Mouse (Mus musculus): ENCODE data around the gene Gm136. TPM values are rescaled to one million over a fixed set of nuclear protein-coding genes. Genes with fewer than 3 reads are reported as not detected.

The Gm136 gene
- polyA plus RNA-seq (2014; fragmentation: Nextera tagmentation; extraction: Ambion mirVana): not detected in 2 replicates

DNA sequence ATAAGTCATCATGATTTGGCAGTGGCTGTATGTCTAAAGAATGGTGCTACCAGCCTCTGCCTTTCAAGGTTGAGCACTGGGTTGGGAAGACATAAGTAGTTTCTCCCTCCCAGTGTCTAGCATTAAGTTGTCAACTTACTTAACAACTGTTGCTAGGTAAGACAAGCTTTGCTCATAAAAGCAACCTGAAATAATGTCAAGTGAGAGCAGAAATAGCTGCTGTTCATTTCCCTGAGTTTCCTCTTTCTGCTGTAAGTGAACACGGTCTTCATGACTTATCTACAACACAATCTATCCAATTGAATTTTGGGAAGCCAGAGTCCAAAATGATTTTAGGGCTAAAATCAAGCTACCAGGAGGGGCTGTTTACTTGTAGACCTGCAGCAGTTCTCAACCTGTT, at the start of gene Gm136:
Gene Gm136, minus strand, starts transcription at position 101 of the 400 bp plus-strand sequence.
- H3K9ac ChIP-seq (replicated peaks; ENCODE audit: low read length): no peak within 1 kb of the TSS
- H3K9me3 ChIP-seq (ENCODE audit: control insufficient read depth, low read length): no peaks in the 10 kb centered on the region
- no peak for DNase-seq
- H3K4me1 ChIP-seq (ENCODE audit: control insufficient read depth, insufficient read depth, low read length): no peaks in the 10 kb centered on the region
- no peak within 1 kb of the TSS for H3K27ac ChIP-seq (replicated peaks; ENCODE audit: low read depth, low read length)
- no peak for ATAC-seq (ENCODE audit: low FRiP score, low TSS enrichment)
- H3K27me3 ChIP-seq (ENCODE audit: control insufficient read depth, insufficient read depth, low read length): no peaks in the 10 kb centered on the region
- no peaks in the 10 kb centered on the region for H3K36me3 ChIP-seq (ENCODE audit: control insufficient read depth, insufficient read depth, low read length)
- H3K4me2 ChIP-seq (ENCODE audit: low read length): no peak within 1 kb of the TSS
- H3K4me3 ChIP-seq (replicated peaks; ENCODE audit: low read depth, low read length): no peak within 1 kb of the TSS
- WGBS: 95% methylated on average over 1 of the region's 1 CpGs

DNA sequence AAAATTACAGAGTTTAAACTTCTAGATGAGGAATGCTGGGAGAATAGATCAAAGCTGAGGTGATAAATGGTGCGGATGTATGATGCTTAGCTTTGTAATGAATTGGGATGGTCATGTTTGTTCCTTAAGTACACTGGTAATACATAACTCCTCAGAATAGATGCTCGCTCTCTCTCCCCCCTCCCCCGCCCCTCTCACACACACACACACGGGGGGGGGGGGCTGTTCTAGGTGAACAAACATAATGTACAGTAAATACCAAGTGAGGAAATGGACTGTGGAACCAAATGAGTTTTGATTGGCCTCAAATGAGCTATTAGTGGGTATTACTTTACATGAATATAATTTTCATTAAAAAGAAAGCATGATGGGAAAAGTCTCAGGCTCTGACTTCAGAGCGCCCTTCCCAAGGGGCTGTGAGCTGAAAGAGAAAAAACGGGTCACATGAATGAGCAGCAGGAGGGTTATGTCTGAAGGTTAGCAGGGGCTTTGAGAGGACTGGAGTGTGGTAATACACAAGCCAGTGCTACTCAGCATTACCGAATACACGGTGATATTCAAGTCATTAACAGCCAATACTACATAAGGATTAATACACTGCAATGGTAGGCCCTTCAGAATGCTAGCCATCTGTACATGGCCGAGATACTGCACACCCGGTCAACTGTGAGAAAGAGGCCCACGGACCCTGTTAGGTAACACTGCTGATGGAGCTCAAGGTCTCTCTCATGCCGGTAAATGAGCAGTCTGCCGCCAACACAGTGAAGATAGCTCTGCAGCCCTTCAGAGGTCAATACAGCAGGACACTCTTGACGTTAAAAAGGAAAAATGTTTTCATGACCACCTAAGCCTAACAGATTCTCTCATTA, 45.3 kb upstream of the Gm136 start:
- H3K9ac ChIP-seq (replicated peaks; ENCODE audit: low read length): no peak overlapping the region
- H3K9me3 ChIP-seq (ENCODE audit: control insufficient read depth, low read length): no peaks in the 10 kb centered on the region
- H3K4me3 ChIP-seq (replicated peaks; ENCODE audit: low read depth, low read length): no peak overlapping the region
- no peak overlapping the region for H3K27ac ChIP-seq (replicated peaks; ENCODE audit: low read depth, low read length)
- WGBS: 86% methylated on average over 14 of the region's 14 CpGs
- H3K4me1 ChIP-seq (ENCODE audit: control insufficient read depth, insufficient read depth, low read length): no peaks in the 10 kb centered on the region
- no peaks in the 10 kb centered on the region for H3K27me3 ChIP-seq (ENCODE audit: control insufficient read depth, insufficient read depth, low read length)
- ATAC-seq (ENCODE audit: low FRiP score, low TSS enrichment) (no peak), DNase-seq (no peak)
- H3K36me3 ChIP-seq (ENCODE audit: control insufficient read depth, insufficient read depth, low read length): peaks cover 21% of the 10 kb centered on the region
- H3K4me2 ChIP-seq (ENCODE audit: low read length): no peak overlapping the region

DNA sequence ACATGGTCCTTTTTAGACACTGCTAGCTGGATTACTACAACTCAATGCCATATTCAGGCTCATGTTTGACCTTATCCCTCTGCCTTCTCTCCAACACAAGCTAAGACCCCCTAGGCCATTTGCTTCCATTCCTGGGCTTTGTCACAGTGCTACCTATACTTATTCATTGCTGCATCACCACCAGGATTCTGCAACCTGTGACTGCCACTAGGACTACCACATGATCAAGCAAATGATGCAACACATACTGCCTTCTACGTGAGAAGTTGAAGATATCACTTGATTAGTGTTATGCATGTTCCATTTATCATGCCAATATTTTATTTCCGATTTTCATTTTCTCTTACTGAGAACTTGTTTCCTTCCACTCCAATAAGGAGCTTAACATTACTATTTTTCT, 41.9 kb upstream of the Gm136 start:
- 85% methylated on average over 2 of the region's 2 CpGs for WGBS
- no peaks in the 10 kb centered on the region for H3K9me3 ChIP-seq (ENCODE audit: control insufficient read depth, low read length)
- no peak overlapping the region for H3K4me2 ChIP-seq (ENCODE audit: low read length)
- no peaks in the 10 kb centered on the region for H3K36me3 ChIP-seq (ENCODE audit: control insufficient read depth, insufficient read depth, low read length)
- no peak overlapping the region for H3K9ac ChIP-seq (replicated peaks; ENCODE audit: low read length)
- DNase-seq (no peak), ATAC-seq (ENCODE audit: low FRiP score, low TSS enrichment) (no peak)
- no peaks in the 10 kb centered on the region for H3K27me3 ChIP-seq (ENCODE audit: control insufficient read depth, insufficient read depth, low read length)
- H3K4me1 ChIP-seq (ENCODE audit: control insufficient read depth, insufficient read depth, low read length): no peaks in the 10 kb centered on the region
- no peak overlapping the region for H3K4me3 ChIP-seq (replicated peaks; ENCODE audit: low read depth, low read length)
- H3K27ac ChIP-seq (replicated peaks; ENCODE audit: low read depth, low read length): no peak overlapping the region

DNA sequence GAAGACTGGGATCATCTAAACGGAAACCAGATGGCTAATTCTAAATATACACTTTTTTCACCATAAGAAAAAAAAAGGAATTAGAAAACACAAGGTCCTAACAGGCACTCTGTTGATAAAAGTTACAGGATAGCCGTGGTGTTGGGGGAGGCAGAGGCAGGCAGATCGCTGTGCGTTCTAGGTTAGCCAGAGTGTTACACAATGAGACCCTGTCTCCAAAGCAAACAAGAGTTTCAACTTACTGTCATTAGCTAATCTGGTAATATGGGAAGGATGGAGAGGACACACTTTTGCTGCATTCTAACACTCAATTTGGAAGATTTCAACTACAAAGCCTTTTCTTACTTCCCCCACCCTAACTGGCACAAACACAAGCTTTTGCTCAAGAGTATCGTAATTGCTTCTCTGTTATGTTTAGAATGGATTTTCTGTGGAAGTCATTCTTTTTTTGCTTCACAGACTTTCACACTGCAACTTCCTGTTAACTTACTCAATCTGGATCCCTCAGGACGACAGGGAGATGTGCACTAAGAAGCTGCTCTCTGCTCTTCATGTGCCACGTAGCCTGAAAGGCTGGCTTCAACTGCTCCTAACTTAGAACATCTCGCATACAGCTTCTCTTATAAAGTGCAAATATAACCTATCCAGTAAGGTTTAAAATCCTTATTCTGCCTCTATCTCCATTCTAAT, 41.4 kb upstream of the Gm136 start:
- no peak for ATAC-seq (ENCODE audit: low FRiP score, low TSS enrichment)

DNA sequence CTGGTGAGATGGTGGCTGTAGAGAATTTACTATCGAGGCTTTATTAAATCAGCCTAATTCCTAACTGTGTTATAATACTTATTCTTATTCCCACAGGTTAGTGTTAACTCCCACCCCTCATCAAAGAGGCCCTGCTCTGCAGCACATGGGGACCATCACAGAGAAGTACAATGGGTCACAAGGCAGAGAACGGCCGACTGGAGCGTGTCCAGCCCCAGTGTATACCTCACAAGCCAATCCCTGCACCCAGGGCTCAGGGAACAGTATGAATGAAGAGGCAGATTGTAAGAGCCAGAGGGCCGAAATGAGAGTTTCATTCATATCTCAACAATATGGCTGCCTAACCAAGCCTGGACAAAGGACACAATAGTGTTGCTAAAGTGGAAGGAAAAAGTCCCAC, 40.2 kb upstream of the Gm136 start:
- Histone ChIP-seq H3K4me2 (ENCODE audit: low read length) (no peak overlapping the region), H3K27ac (replicated peaks; ENCODE audit: low read depth, low read length) (no peak overlapping the region), H3K27me3 (ENCODE audit: control insufficient read depth, insufficient read depth, low read length) (no peaks in the 10 kb centered on the region), H3K4me3 (replicated peaks; ENCODE audit: low read depth, low read length) (no peak overlapping the region), H3K4me1 (ENCODE audit: control insufficient read depth, insufficient read depth, low read length) (no peaks in the 10 kb centered on the region), H3K36me3 (ENCODE audit: control insufficient read depth, insufficient read depth, low read length) (no peaks in the 10 kb centered on the region), H3K9me3 (ENCODE audit: control insufficient read depth, low read length) (no peaks in the 10 kb centered on the region), H3K9ac (replicated peaks; ENCODE audit: low read length) (no peak overlapping the region)
- ATAC-seq (ENCODE audit: low FRiP score, low TSS enrichment): no peak
- no peak for DNase-seq
- 75% methylated on average over 5 of the region's 5 CpGs for WGBS

More for the DNA sequence above, 41.4 kb upstream of the Gm136 start:
- H3K27me3 ChIP-seq (ENCODE audit: control insufficient read depth, insufficient read depth, low read length): no peaks in the 10 kb centered on the region
- H3K4me3 ChIP-seq (replicated peaks; ENCODE audit: low read depth, low read length): no peak overlapping the region
- no peaks in the 10 kb centered on the region for H3K4me1 ChIP-seq (ENCODE audit: control insufficient read depth, insufficient read depth, low read length)
- no peak overlapping the region for H3K4me2 ChIP-seq (ENCODE audit: low read length)
- no peak overlapping the region for H3K9ac ChIP-seq (replicated peaks; ENCODE audit: low read length)
- H3K36me3 ChIP-seq (ENCODE audit: control insufficient read depth, insufficient read depth, low read length): no peaks in the 10 kb centered on the region
- H3K9me3 ChIP-seq (ENCODE audit: control insufficient read depth, low read length): no peaks in the 10 kb centered on the region
- 87% methylated on average over 8 of the region's 8 CpGs for WGBS
- H3K27ac ChIP-seq (replicated peaks; ENCODE audit: low read depth, low read length): no peak overlapping the region
- no peak for DNase-seq

DNA sequence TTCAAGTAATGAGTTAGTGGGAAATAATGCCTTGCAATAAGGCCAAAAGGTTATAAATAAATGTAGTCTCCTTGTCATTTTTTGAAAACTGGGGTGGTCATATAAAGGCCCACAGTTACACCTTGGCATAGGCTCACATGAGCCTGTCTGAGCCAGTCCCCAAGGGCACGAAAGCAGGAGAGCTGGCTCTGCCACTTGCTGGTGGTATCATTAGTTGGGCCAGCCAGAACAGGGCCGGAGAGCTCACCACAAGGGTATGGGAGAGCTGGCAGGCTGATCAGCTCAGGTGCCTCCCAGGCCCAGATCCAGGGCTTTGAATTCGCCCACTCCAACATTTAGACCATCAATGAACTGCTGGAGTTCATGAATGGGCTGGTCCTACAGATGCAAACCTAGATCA, 30.4 kb upstream of the Gm136 start:
- Histone ChIP-seq H3K4me1 (ENCODE audit: control insufficient read depth, insufficient read depth, low read length) (no peaks in the 10 kb centered on the region), H3K4me3 (replicated peaks; ENCODE audit: low read depth, low read length) (no peak overlapping the region), H3K36me3 (ENCODE audit: control insufficient read depth, insufficient read depth, low read length) (no peaks in the 10 kb centered on the region), H3K4me2 (ENCODE audit: low read length) (no peak overlapping the region), H3K9ac (replicated peaks; ENCODE audit: low read length) (no peak overlapping the region), H3K27me3 (ENCODE audit: control insufficient read depth, insufficient read depth, low read length) (no peaks in the 10 kb centered on the region), H3K9me3 (ENCODE audit: control insufficient read depth, low read length) (no peaks in the 10 kb centered on the region), H3K27ac (replicated peaks; ENCODE audit: low read depth, low read length) (no peak overlapping the region)
- 85% methylated on average over 3 of the region's 3 CpGs for WGBS
- no peak for ATAC-seq (ENCODE audit: low FRiP score, low TSS enrichment)
- DNase-seq: no peak

DNA sequence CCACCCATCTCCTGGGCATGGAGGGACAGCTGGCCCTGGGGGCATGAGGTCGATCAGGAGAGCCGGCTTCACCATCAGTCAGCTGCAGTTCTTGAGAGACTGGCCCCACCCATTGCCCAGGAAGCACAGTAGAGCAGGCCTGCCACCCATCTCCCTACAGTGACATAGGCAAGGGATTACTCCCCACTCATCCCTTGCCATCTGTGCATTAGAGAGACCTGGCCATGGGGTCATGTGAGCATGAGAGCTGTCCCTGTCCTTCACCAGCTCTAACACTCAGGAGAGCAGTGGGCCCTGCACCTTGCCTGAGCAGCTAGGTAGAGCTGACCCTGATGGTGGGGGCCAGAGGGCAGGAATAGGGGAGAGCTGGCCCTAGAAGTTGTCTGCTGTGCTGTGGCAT, 29.6 kb upstream of the Gm136 start:
- Histone ChIP-seq H3K4me3 (replicated peaks; ENCODE audit: low read depth, low read length) (no peak overlapping the region), H3K4me2 (ENCODE audit: low read length) (no peak overlapping the region), H3K4me1 (ENCODE audit: control insufficient read depth, insufficient read depth, low read length) (no peaks in the 10 kb centered on the region), H3K36me3 (ENCODE audit: control insufficient read depth, insufficient read depth, low read length) (no peaks in the 10 kb centered on the region), H3K27ac (replicated peaks; ENCODE audit: low read depth, low read length) (no peak overlapping the region), H3K9ac (replicated peaks; ENCODE audit: low read length) (no peak overlapping the region), H3K9me3 (ENCODE audit: control insufficient read depth, low read length) (no peaks in the 10 kb centered on the region), H3K27me3 (ENCODE audit: control insufficient read depth, insufficient read depth, low read length) (no peaks in the 10 kb centered on the region)
- ATAC-seq (ENCODE audit: low FRiP score, low TSS enrichment) (no peak), DNase-seq (no peak)
- 83% methylated on average over 2 of the region's 2 CpGs for WGBS

DNA sequence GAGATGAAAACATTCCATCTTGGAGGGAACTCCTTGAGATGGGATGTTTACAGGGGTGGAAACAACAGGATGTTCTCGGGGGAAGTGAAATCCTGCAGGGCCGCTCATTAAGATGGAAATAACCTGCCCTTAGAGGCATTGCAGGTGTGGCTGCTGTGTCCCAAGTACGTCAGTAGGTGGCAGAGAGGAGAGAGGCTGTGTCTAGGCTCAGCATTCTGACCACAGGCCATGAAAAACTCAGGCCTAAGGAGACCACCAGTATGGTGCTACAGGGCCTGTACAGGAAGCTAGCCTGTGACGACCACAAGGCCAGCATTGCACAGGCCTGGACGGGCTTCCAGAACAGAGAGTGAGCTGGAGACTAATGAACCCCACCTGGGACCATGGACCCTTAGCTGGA, 28.8 kb upstream of the Gm136 start:
- Histone ChIP-seq H3K9me3 (ENCODE audit: control insufficient read depth, low read length) (no peaks in the 10 kb centered on the region), H3K36me3 (ENCODE audit: control insufficient read depth, insufficient read depth, low read length) (no peaks in the 10 kb centered on the region), H3K4me1 (ENCODE audit: control insufficient read depth, insufficient read depth, low read length) (no peaks in the 10 kb centered on the region), H3K27ac (replicated peaks; ENCODE audit: low read depth, low read length) (no peak overlapping the region), H3K27me3 (ENCODE audit: control insufficient read depth, insufficient read depth, low read length) (no peaks in the 10 kb centered on the region), H3K4me2 (ENCODE audit: low read length) (no peak overlapping the region), H3K4me3 (replicated peaks; ENCODE audit: low read depth, low read length) (no peak overlapping the region), H3K9ac (replicated peaks; ENCODE audit: low read length) (no peak overlapping the region)
- no peak for ATAC-seq (ENCODE audit: low FRiP score, low TSS enrichment)
- DNase-seq: no peak
- WGBS: 64% methylated on average over 5 of the region's 5 CpGs

DNA sequence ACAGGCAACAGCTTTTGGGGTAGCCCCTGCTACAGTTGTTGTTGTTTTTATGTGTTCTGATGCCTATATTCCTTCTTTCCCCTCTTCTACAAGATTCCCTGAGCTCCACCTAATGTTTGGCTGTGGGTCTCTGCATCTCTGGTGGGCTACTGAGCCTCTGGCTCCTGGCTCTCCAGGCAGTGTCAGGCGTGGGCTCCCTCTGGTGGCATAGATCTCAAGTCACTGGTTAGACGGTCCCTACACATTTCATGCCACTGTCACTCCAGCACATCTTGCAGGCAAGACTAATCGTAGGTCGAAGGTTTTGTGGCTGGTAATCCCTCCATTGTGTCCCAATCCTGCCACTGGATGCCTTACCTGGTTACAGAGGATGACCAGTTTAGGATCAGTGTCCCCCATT, 26.7 kb upstream of the Gm136 start:
- ATAC-seq (ENCODE audit: low FRiP score, low TSS enrichment) (no peak), DNase-seq (peak; percentile 63)
- no peak overlapping the region for H3K4me2 ChIP-seq (ENCODE audit: low read length)
- no peaks in the 10 kb centered on the region for H3K9me3 ChIP-seq (ENCODE audit: control insufficient read depth, low read length)
- H3K27me3 ChIP-seq (ENCODE audit: control insufficient read depth, insufficient read depth, low read length): no peaks in the 10 kb centered on the region
- no peaks in the 10 kb centered on the region for H3K4me1 ChIP-seq (ENCODE audit: control insufficient read depth, insufficient read depth, low read length)
- no peak overlapping the region for H3K4me3 ChIP-seq (replicated peaks; ENCODE audit: low read depth, low read length)
- 21% methylated on average over 4 of the region's 4 CpGs for WGBS
- H3K9ac ChIP-seq (replicated peaks; ENCODE audit: low read length): no peak overlapping the region
- H3K36me3 ChIP-seq (ENCODE audit: control insufficient read depth, insufficient read depth, low read length): no peaks in the 10 kb centered on the region
- H3K27ac ChIP-seq (replicated peaks; ENCODE audit: low read depth, low read length): no peak overlapping the region

Measured in midbrain, embryonic 14.5 days (tissue).